Mouse (Mus musculus) kidney, postnatal 36 days (tissue): ENCODE measurements around the gene Dhx57.
"Not testable (repeated sequence)": the region's sequence is repeated elsewhere in the genome, so short reads cannot be mapped to it uniquely, and the experiment has no call there.

Source experiments
- DNase-seq, 2 experiments: peaks; one replicate each; pipeline ENCODE4 v3.0.0; 2021 to 2022; ENCODE audit warnings: mixed read lengths in 2 of 2

The Dhx57 gene

DNA sequence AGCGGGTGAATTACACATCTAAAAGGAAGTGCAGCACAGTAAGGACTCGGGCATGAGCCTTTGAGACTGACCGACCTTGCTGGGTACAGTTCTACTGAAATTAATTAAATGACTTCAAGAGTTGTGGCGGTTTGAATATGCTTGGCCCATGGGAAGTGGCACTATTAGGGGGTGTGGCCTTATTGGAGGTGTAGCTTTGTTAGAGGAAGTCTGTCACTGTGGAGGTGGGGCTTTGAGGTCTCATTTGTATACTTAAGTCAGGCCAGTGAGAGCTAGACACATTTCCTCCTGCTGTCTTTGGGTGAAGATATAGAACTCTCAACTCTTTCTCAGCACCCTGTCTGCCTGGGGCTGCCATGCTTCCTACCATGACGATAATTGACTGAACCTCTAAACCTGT lies 35.9 kb downstream of the Dhx57 start:
- DNase-seq = no peak

DNA sequence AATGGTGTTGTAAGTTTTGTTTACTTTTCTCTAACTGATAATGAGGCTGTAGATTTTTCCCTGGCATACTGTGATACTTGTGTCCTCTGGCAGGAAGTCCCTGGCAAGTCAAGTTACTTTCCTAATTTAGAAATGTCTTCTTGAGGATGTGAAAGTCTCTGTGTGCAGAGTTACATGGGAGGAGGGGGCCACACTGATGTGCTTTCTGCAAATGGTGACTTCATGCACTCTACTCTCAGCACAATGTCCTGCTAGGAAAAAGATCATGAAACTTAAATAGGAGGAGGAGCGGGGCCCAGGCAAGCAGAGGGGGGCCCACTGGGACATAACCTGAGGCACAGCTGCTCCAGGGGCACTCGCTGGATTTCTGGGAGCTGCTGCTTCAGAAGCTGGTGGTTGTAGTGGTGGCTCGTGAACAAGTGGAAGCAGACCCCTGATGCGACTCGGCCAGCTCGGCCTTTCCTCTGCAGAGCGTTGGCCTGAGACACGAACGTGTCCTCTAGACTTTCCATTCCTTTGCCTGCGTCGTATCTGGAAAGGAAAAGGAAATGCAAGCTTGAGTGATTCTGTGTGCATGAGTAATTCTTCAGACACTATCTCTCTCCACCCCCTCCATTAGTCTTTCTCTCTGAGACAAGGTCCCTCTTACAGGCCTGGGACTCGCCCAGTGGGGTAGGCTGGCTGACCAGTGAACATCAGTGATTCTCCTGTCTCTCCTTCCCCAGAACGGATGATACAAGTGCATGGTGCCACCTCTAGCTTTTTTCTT lies 37.3 kb downstream of the Dhx57 start:
- peak in 1 of 2 experiments; percentile 1 for DNase-seq

DNA sequence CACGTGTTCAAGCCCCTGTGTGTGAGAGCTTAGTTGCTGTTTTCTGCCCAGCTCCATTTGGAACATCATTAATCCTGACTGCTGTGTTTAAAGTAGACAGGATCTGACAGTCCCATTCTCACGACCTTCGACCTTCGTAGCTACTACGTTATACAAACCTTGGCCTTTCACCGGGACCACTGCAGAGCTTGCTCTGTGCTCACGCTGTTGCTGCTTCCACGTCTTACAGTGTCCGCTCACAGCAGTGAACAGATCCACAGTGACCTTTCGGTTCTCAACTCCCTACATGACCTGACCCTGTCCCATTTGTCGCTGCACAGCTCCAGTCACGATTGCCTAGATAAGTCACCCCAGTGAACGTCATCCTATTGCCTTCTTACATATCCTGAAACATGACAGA lies 47.2 kb downstream of the Dhx57 start:
- DNase-seq = no peak

DNA sequence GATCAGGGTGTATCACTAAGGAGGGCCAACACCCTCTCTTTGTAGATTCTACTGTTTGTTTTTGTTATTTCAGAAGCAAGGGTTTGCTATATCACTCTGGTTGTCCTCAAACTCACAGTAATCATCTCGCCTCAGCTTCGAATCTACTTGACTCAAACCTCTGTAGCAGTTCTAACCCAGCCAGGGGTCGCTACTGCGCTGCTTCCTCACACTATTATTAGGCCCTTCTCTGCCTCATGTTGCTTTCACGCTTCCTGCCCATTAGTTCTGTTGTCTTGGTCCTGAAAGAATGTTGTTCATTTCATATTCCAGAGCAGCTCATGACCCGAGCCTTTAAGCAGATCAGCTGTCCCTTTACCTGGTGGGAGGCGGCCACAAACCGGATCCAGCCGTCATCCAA lies 48.7 kb downstream of the Dhx57 start:
- DNase-seq = no peak

DNA sequence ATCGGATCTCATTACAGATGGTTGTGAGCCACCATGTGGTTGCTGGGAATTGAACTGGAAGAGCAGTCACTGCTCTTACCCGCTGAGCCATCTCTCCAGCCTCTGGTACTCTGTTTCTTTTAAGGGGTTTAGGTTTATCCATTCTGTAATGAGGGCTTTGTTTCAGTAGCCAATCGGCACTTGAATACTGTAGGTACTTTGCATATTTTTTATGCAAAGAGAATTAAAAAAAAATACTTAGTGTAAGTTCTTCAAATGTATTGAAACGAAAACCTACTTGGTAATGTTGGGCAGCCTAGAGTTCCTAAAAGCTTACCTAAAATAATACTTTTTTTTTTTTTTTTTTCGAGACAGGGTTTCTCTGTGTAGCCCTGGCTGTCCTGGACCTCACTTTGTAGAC lies 52.8 kb downstream of the Dhx57 start:
- DNase-seq = no peak

DNA sequence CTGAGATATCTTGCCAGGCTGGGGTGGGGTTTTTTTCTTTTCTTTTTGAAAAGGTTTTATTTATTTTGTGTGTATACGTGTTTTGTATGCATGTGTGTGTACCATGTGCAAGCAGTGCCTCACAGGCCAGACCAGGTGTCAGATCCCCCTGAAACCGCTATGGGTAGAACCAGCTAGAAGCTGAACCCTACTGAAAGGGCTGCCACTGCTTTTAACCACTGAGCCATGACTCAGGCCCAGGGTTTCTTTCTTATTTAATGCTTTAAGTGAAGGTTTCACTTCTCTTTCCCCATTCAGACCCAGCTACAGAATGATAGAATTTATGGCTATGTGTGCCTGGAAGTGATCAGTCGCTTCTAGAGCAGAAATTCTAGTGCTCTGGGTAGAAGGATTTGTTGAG lies 53.5 kb downstream of the Dhx57 start:
- no peak for DNase-seq

DNA sequence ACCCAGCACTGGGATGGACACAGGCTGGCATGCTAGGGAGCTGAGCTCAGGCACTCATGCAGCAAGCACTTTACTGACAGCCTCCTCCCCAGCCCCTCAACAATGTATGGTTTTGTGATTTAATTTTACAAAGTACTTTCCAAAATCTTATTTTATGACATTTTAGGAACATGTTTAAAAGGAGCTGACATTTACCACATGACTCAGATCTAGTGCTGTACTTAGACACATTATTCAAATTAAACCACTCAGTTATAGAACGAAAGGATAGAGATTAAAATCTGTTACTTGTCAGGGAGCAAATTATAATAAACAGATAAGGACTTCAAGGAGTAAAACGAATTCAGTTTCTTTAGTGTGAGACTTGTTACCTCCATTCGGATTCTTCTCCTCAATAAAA lies 54.8 kb downstream of the Dhx57 start:
- DNase-seq = no peak

DNA sequence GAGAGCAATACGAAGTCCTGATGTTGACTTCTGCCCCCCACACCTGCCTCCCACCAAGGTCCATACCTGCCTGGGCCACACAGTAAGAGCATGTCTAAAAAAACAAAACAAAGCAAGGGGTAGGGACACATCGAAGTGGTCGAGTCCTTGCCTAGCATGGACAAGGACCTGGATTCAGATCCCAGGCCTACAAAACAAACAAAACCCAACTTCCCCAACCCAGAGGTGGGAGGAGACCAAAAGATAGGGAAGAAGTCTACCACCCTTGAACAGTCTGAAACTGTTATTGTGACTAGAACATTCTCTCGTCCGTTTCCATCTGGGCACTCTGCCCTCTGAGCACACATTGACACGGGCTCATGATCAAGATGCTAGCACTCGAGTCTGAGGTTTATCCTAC lies 55.9 kb downstream of the Dhx57 start:
- no peak for DNase-seq

DNA sequence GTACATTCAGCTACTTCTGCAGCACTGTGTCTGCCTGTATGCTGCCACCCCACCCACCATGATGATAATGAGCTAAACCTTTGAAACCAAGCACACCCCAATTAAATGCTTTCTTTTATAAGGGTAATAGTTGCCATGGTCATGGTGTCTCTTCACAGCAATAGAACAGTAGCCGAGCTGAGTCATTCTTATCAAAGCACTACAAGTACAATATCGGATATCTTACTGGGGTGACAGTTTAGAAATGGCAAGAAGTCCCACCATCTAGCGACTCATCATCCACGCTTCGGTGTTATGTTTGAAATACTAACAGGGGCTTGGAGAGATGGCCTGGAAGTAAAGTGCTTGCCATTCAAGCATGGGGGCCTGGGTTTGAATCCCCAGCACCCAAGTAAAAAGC lies 56.4 kb downstream of the Dhx57 start:
- DNase-seq = no peak

DNA sequence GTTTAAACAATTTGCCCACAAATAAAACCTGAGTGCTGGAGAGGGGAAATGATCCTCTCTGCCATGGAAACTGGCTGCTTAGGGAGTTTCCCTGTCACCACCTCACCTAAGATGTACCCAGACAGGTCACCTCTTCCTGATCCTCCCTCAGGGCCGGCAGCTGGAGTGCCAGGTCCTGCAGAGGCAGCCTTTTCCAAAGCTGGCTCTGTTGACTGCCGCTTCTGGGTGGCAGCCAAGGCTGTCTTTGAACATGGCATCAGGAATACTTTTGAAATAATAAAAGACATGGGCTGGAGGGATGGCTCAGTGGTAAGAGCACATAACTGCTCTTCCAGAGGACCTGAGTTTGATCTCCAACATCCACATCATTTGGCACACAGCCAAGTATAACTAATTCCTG lies 60.9 kb downstream of the Dhx57 start:
- DNase-seq = no peak

DNA sequence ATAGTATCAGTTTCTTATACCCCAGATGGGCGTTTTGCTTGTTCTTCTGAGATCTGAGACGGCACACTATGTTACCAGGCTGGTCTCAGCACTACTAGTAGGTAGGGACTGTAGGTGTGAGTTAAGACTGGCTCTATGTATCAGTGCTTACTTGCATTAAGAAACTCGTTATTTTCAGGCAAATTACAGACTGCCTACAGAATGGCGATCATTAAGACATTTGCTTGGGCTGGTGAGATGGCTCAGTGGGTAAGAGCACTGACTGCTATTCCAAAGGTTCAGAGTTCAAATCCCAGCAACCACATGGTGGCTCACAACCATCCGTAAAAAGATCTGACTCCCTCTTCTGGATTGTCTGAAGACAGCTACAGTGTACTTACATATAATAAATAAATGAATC lies 65.1 kb downstream of the Dhx57 start:
- not testable (repeated sequence) for DNase-seq

DNA sequence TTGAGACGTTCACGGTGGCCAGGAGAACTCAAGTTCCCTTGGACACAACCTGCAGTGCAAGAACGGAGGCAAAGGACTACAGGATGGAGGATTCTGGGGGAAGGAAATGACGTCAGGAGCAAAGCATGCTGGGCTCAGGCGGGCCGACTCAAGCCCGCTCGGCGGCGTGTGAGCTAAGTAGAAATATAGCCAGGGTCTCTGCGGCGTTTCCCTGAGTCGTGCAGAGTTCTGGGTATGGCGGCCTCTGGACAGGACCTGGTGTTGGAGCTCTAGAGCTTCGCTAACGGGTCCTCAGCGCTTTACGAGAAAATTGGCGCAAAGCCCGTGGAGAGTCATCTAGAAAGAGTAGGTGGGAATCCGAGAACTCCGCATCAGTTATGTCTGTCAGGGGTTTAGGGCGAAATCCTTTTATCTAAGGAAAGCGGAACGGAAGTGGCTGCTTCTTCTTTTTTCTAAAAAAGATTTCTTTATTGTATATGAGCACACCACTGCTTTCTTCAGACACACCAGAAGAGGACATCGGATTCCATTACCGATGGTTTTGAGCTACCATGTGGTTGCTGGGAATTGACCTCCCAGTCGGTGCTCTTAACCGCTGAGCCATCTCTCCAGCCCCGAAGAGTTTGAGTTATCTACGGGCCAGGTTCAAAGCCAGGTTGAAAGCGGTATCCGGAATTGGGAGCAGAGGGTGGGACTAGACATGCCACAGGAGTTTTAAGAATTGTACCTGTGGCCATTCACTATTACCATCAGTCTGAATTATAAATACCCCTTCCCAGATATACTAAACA lies 65.8 kb downstream of the Dhx57 start, which contains the start of gene Gemin6:
Gene Gemin6, plus strand, starts transcription at position 116 of the 791 bp plus-strand sequence.
- peak; percentile 87 to 92 for DNase-seq

DNA sequence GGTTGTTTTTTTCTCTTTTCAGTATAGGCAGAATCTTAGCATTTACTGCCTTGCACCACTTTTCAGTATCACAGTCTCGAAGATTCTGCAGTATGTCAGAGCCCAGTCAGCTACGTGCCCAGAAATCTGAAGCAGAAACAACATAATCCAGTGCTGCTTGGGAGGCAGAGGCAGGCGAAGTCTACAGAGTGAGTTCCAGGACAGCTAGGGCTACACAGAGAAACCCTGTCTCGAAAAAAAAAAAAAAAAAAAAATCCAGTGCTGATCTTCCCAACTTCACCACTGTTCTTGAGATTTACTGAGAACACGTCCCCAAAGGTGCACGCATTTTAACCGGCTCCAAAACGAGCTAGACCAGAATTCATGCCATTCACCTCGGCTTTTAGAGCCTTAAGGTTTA lies 66.4 kb downstream of the Dhx57 start:
- DNase-seq = peak in 1 of 2 experiments; percentile 8

DNA sequence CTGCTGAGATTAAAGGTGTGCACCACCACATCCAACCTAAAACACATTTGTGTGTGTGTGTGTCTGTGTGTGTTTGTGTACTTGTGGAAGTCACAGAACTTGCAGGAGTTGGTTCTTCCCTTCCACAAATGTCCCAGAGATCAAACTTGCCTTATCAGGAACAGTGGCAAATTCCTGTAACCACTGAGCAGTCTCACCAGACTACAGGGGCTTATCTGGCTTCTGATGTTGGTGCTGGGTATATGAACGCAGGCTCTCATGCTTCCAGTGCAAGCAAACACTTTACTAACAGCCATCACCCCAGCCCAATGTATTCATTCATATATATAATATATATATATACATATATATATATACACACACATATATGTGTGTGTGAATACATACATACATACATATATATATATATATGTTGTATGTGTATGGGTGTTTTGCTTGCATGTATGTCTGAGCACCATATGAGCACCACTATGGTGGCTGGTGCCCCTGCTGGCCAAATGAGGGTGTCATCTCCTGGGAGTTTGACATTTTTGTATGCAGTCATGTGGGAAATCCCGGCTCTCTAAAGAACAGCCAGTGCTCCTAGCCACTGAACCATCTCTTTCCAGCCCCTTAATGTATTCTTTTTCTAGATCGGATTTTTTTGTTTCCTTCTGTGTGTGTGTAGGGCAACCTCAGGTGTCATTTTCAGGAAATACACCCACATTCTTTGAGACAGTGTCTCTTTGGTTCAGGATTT lies 68.2 kb downstream of the Dhx57 start:
- DNase-seq = peak; percentile 8 to 57

DNA sequence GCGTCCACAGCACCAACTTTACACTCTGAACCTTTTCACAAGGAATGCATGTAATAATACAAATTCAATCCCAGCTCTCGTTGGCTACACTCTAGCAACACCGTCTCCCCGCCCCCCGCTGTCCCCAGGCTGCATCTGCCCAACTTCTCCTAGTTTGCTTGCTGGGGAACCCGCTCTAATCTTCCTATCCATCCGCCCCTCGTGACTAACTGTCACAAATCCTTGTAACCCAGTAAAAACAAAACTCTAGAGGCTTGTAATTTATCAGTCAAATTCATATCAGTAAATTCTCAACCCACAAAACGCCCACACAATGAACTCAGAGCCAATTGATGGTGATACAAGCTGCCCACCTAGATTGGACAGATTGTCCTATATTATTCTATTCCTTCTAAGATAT lies 69.1 kb downstream of the Dhx57 start:
- DNase-seq = no peak

DNA sequence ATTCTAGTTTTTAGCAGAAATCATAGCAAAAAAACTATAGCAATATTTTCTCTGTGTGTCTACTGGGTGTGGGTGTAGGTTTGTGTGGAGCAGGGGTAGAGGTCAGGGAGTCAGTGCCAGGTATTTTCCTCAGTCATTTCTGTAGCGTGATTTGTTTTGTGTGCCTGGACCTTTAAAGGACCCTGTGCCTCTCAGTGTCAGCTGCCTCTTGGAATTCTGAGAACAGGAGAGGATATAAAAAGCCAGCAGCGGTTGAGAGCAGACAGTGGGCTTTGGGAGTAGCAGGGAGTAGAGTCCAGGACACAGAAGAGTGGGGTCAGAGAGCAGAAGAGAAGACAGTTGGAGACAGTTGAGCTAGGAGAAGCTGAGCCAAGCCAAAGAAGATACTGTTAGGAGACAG lies 70.1 kb downstream of the Dhx57 start:
- DNase-seq = no peak

DNA sequence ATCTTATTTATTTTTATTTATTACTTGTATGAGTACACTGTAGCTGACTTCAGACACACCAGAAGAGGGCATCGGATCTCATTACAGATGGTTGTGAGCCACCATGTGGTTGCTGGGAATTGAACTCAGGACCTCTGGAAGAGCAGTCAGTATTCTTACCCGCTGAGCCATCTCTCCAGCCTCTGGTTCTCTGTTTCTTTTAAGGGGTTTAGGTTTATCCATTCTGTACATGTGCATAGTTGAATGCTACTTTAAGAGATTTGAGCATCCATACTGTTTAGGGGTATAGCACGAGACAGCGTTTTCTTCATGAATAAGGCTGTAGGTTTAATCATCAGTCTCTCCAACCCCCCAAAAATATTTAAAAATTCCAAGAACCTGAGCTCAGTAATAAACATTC lies 76.3 kb downstream of the Dhx57 start:
- not testable (repeated sequence) for DNase-seq

DNA sequence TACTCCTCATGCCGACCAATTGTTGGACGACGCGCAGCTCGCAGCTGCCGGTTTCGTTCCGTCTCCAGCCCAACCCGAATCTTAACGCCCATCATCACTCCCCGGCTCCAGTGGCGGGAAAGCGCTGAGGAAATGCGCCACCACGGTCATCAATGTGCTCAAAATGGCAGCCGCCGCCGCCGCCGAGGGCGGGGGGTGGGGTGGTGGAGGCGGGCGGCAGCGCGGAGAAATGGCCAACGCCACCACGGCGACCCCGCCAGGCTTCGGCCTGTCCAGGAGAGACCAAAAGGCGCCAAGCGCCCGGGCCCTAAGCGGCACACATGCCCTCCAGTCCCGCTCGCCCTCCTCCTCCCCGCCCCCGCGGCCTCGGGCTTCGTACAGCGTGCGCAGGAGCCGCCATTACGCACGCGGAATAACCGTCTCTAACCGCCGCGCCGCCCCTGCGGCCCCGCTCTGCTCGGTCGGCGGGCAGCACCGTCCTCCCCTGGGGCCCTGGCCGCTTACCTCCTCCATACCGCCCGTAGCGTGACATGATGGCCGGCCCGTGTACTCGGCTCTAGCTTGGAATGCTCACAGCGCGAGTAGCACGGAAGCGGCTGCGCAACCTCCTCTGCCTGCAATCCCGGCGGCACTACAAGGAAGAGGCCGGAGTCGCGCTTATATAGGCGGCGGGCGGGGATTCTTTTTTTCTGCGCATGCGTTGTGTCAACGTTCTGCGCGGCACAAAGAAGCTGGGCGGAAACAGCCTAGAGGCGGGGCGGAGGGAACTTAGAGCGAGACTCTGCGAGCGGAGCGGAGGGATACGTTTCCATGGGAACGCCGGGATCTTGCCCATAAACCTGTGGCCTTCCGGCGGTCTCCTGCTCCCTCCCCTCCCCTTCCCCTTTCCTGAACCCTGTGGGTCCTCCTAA lies 83.3 kb downstream of the Dhx57 start, which contains the start of the genes Srsf7 and Ttc39d:
Gene Srsf7, minus strand, starts transcription at position 637 of the 911 bp plus-strand sequence.
Gene Ttc39d, plus strand, starts transcription at position 790 of the 911 bp plus-strand sequence.
- peak; percentile 98 to 99 for DNase-seq

DNA sequence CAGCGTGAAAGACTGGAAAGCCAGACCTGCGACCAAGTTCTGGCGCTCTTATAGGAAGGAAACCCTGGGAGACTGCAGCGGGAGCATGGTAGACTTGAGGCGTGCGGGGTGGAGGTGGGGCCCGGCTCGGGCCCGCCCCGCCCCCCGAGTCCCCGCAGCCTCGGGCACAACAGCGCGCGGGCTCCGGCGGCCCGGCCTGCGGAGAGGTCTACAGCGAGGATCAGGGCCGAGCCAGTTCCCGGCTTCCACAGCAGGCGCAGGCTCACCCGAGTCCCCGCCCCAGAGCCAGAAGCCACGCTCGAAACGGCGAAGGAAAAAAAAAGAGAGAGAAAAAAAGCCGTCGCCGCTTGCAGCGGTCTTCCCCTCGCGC lies 84.0 kb downstream of the Dhx57 start:
- peak; percentile 57 to 79 for DNase-seq

DNA sequence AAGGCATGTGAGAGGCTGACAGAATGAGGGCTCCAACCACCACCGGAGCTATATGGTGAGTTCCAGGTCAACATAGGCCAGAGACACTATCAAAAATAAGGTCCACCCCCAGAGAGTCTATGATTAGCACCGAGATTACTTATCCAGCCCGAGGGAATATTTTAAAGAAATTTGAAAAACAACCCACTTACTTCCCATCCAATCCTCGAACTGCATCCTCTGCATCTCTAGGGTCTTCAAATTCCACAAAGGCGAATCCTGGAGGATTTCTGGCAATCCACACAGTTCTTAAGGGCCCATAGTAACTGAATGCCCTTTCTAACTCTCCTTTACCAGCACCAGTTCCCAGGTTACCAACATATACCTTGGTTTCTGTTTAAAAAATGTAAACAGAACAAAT lies 84.6 kb downstream of the Dhx57 start:
- DNase-seq = no peak

DNA sequence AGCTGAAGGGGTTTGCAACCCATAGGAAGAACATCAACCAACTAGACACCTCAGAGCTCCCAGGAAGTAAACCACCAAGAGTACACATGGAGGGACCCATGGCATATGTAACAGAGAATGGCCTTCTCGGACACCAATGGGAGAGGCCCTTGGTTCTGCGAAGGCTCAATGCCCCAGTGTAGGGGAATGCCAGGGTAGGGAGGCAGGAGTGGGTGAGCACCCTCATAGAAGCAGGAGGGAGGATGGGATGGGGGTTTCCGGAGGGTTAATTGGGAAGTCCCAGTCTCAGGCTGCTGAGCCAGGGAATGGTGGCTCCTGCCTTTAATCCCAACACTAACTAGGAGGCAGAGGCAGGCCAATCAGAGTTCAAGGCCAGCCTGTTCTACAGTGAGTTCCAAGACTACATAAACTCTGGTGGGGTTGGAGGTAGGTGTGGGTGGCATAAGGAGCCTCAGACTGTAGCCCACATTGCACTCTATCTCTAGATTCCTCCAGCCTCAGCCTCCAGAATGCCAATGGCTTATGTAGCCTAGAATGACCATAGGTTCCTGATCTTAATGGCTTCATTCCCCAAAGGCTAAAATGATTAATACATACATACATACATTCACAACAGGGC lies 91.0 kb downstream of the Dhx57 start:
- DNase-seq = no peak

DNA sequence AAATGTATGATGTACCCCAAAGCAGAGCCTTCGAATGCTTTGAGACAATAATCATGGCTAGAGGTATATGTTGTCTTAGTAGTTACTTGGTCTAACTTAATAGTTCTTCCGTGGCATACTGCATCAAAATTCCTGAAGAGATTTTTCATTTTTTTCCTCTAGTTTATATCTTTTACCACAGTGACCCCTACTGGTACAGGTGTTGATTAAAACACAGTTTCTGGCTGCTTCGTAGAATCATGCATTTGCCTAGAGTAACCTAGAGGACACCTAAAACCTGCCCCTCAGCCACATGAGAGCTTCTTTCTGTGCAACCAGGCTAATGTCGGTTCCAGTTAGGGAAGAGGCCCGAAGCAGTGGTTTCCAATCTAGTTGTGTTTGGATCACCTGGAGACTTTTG lies 97.2 kb downstream of the Dhx57 start:
- DNase-seq = peak in 1 of 2 experiments; percentile 13
